Mouse (Mus musculus) thymus, adult 2 months (tissue): ENCODE data around the gene Siah2. TPM values are rescaled to one million over a fixed set of nuclear protein-coding genes. Genes with fewer than 3 reads are reported as not detected.

ENCODE experiments used
- DNase-seq: peaks from one replicate; pipeline ENCODE4 v3.0.0; 2021
- H3K27ac ChIP-seq: fragments of 200-500 bp; 2 replicates; pipeline ENCODE4 v1.5.1; 2012; ENCODE audit warnings: low read length, control low read depth; ENCODE audit not compliant: control insufficient read depth, insufficient read depth
- H3K27me3 ChIP-seq: fragments of 200-500 bp; 2 replicates; pipeline ENCODE4 v1.6.1; 2012; ENCODE audit warnings: mild to moderate bottlenecking, low read length, moderate library complexity, mixed read lengths; ENCODE audit not compliant: control insufficient read depth, insufficient read depth
- H3K36me3 ChIP-seq: fragments of 200-500 bp; 2 replicates; pipeline ENCODE4 v1.6.1; 2012; ENCODE audit warnings: mild to moderate bottlenecking, low read length, moderate library complexity; ENCODE audit not compliant: control insufficient read depth, insufficient read depth
- H3K4me1 ChIP-seq: fragments of 200-500 bp; replicated peaks from 2 replicates; pipeline ENCODE4 v1.6.1; 2012; ENCODE audit warnings: low read length; ENCODE audit not compliant: control insufficient read depth, insufficient read depth
- H3K4me3 ChIP-seq: fragments of 200-500 bp; 2 replicates; pipeline ENCODE4 v1.5.1; 2012; ENCODE audit warnings: mild to moderate bottlenecking, low read length, control low read depth, moderate library complexity; ENCODE audit not compliant: control insufficient read depth, insufficient read depth
- CTCF ChIP-seq: fragments of 200-500 bp; IDR thresholded peaks from 2 replicates; pipeline ENCODE4 v1.5.1; 2012; ENCODE audit warnings: mild to moderate bottlenecking, control low read depth, low read length, moderate library complexity, borderline replicate concordance; ENCODE audit not compliant: control insufficient read depth, poor library complexity, insufficient read depth; ENCODE audit errors: extremely low read depth
- POLR2A ChIP-seq: fragments of 200-500 bp; IDR thresholded peaks from 2 replicates; pipeline ENCODE4 v1.6.1; 2012; ENCODE audit warnings: mild to moderate bottlenecking, low read length, control low read depth, moderate library complexity; ENCODE audit not compliant: control insufficient read depth, poor library complexity, insufficient read depth; ENCODE audit errors: extremely low read depth
- WGBS: fragments of 180-500 bp; shearing (Covaris S2); methylation state at CpG from one replicate; pipeline ENCODE4 v1.1.7; 2018; 5-methylcytosine and 5-hydroxymethylcytosine counted together
- polyA plus RNA-seq: library from polyadenylated mRNA; depleted of rRNA; stranded (reverse); fragments of >200 nt; gene quantifications from 2 replicates; pipeline ENCODE4 v1.2.3, GENCODE M21; 2012

Gene Siah2
- polyA plus RNA-seq, 1 experiment: 19.4 TPM

- Histone ChIP-seq H3K4me1 (no peaks in the 10 kb centered on the region), H3K36me3 (no peaks in the 10 kb centered on the region), H3K27ac (no peak overlapping the region), H3K4me3 (no peak overlapping the region), H3K27me3 (no peaks in the 10 kb centered on the region)
- TF ChIP-seq CTCF: no peak
- TF ChIP-seq POLR2A: no peak
- WGBS: 90% methylated on average over 4 of the region's 4 CpGs
- DNase-seq: no peak
Measured at GRCm38 (mm10) chr3:58697926-58698325, 5.7 kb upstream of the Siah2 start.

- no peak overlapping the region for H3K4me3 ChIP-seq
- TF ChIP-seq CTCF (no peak), POLR2A (no peak)
- peaks cover 5% of the 10 kb centered on the region; the same call in 1 of the 2 replicates for H3K4me1 ChIP-seq
- H3K36me3 ChIP-seq: no peaks in the 10 kb centered on the region
- 81% methylated on average over 3 of the region's 3 CpGs for WGBS
- H3K27ac ChIP-seq: no peak overlapping the region
- no peaks in the 10 kb centered on the region for H3K27me3 ChIP-seq
- no peak for DNase-seq
Measured at GRCm38 (mm10) chr3:58696806-58697205, 4.6 kb upstream of the Siah2 start.

GRCm38 (mm10) chr3:58695507-58695906 is 3.3 kb upstream of the Siah2 start:
- Histone ChIP-seq H3K27me3 (no peaks in the 10 kb centered on the region), H3K4me3 (no peak overlapping the region), H3K36me3 (no peaks in the 10 kb centered on the region), H3K27ac (no peak overlapping the region), H3K4me1 (peaks cover 5% of the 10 kb centered on the region; the same call in 1 of the 2 replicates)
- DNase-seq: no peak
- 79% methylated on average over 7 of the region's 7 CpGs for WGBS
- TF ChIP-seq CTCF: no peak
- no peak for TF ChIP-seq POLR2A

DNA sequence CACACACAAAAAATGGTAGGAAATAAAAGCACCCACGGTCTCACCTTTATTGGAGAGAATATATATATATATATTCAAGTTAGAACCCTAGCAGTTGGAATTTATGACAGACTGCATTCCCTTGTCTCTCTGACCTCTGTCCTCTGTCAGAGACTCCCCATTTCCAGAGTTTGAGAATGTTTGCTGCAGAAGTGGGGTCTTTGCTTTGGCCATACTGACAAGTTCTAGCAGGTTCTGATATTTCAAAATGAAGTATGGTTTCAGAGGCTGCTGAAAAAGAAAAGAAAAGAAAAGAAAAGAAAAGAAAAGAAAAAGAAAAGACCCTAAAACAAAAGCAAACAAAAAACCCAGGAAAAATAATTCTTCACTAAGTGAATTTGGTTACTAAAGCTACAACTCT is 2.8 kb upstream of the Siah2 start:
- H3K4me1 ChIP-seq: peaks cover 5% of the 10 kb centered on the region; the same call in 1 of the 2 replicates
- no peak overlapping the region for H3K27ac ChIP-seq
- no peaks in the 10 kb centered on the region for H3K36me3 ChIP-seq
- no peak for DNase-seq
- H3K4me3 ChIP-seq: no peak overlapping the region
- no peak for TF ChIP-seq CTCF
- no peak for TF ChIP-seq POLR2A
- 100% methylated on average over 1 of the region's 1 CpGs for WGBS
- no peaks in the 10 kb centered on the region for H3K27me3 ChIP-seq

DNA sequence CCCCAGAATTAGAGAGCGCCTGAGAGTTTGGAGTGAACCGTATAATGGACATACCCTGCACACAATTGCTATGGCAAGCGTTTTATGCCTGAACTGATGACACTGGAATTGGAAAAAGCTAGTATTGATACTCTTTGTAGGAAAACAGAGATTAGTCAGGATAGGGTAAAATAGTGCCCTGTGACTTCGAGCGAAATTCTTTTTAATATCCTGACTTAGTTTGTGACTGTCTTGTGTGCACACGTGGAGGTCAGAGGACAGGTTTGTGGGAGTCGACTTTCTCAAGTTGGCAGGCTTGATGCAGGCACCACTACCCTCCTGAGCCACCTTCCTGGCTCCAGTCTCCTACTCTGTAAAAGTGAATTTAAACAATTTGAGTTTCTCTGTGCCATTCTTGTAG is 1.1 kb upstream of the Siah2 start:
- no peak overlapping the region for H3K27ac ChIP-seq
- H3K27me3 ChIP-seq: no peaks in the 10 kb centered on the region
- H3K4me3 ChIP-seq: no peak overlapping the region
- TF ChIP-seq CTCF: no peak
- TF ChIP-seq POLR2A: no peak
- WGBS: 93% methylated on average over 7 of the region's 7 CpGs
- H3K4me1 ChIP-seq: peaks cover 5% of the 10 kb centered on the region; the same call in 1 of the 2 replicates
- no peak for DNase-seq
- no peaks in the 10 kb centered on the region for H3K36me3 ChIP-seq

GRCm38 (mm10) chr3:58691374-58691939 is 743 bp downstream of the Siah2 start:
- under 1% methylated on average over 61 of the region's 65 CpGs for WGBS
- no peak for TF ChIP-seq CTCF
- no peak for TF ChIP-seq POLR2A
- peaks cover 5% of the 10 kb centered on the region; the same call in 1 of the 2 replicates for H3K4me1 ChIP-seq
- no peaks in the 10 kb centered on the region for H3K36me3 ChIP-seq
- no peaks in the 10 kb centered on the region for H3K27me3 ChIP-seq
- no peak overlapping the region for H3K27ac ChIP-seq
- DNase-seq: peak; percentile 53
- peak overlapping the region; percentile 81 for H3K4me3 ChIP-seq

GRCm38 (mm10) chr3:58690619-58691373 is 1.4 kb downstream of the Siah2 start:
- Histone ChIP-seq H3K27ac (no peak overlapping the region), H3K36me3 (no peaks in the 10 kb centered on the region), H3K4me3 (peak overlapping the region; percentile 81), H3K27me3 (no peaks in the 10 kb centered on the region), H3K4me1 (peaks cover 5% of the 10 kb centered on the region; the same call in 1 of the 2 replicates)
- TF ChIP-seq CTCF (no peak), POLR2A (no peak)
- WGBS: under 1% methylated on average over 24 of the region's 24 CpGs
- DNase-seq: peak; percentile 56
